Mouse (Mus musculus): ENCODE results near the gene Dab1. TPM values are rescaled to one million over a fixed set of nuclear protein-coding genes. Genes with fewer than 3 reads are reported as not detected.
A peak's percentile ranks its signal among the peaks of the same experiment; 100 is the strongest.

Gene Dab1
- polyA plus RNA-seq, 1 experiment from 2014 or later = 106 TPM

DNA sequence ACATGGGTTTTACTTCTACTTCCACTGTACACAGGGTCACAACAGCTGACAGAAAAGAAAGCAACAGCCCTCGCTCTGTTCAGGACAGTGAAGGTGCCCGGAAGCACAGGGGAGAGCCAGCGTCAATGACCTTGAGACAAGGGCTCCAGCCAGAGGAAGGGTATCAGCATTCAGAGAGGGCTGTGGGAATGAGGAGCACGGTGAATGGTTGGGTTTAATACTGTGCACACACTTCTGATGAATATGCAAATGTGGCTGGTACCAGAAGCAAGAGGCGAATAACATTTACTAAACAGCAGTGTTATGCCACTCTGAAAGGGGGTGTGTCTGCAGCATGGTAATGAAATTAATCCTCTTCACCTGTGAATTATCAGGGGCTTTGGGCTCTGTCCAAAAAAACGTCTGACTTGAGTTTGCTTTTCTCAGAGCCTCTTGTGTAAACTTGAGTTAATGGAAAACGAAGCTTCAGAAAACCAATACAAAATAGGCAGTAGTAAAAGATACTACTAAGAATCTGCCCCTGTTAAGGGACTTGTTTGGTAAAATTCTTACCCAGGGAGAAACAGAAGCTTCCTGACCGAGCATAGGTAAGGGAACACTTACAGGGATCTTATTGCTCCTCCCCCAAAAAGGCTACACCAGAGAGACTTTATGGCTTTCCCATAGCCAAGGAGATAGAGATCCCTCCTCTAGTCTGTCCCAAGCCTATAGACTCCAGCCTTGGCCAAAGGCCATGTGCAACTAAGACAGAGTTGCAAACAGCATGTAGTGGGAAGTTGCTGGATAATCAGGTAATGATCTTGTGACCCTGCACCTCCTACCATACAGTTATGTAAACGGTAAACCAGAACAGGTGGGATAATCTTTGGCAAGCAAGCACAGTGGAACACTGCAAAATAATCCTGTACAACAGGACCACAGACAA lies 592.6 kb downstream of the Dab1 start:
- Histone ChIP-seq H3K27ac (ENCODE audit: low read depth, low read length) (no peak overlapping the region), H3K9ac (ENCODE audit: low read length) (no peak overlapping the region), H3K36me3 (ENCODE audit: control insufficient read depth, insufficient read depth, low read length) (no peaks in the 10 kb centered on the region), H3K4me3 (ENCODE audit: low read depth, low read length) (no peak overlapping the region), H3K4me2 (ENCODE audit: low read length) (no peak overlapping the region), H3K4me1 (ENCODE audit: control insufficient read depth, insufficient read depth, low read length) (peaks cover 11% of the 10 kb centered on the region), H3K9me3 (replicated peaks; ENCODE audit: control insufficient read depth, low read length) (no peaks in the 10 kb centered on the region), H3K27me3 (replicated peaks; ENCODE audit: control insufficient read depth, insufficient read depth, low read length) (no peaks in the 10 kb centered on the region)
- peak; percentile 29 for DNase-seq (ENCODE audit: low spot score)
- ATAC-seq = peak; percentile 65
- WGBS = 29% methylated on average over 9 of the region's 9 CpGs

DNA sequence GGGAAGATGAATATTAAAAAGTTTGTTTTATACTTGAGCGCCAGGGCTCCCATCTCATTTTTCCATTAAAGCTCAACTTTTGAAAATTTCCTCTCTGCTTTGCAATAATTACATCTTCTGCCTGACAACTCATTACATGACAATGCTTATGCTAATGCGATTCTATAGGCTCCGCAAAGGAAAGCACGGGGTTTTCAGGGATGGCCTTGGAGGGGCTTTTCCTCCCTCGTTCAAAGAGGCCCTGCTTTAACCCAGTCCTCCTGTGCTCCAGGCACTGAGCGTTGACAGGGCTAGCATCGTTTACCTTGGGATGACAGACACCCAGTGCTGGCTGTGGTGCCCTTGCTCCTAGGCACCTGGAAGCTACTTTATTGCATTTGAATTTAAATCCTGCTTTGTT lies 595.6 kb downstream of the Dab1 start:
- H3K9ac ChIP-seq (ENCODE audit: low read length) = no peak overlapping the region
- H3K27me3 ChIP-seq (replicated peaks; ENCODE audit: control insufficient read depth, insufficient read depth, low read length) = no peaks in the 10 kb centered on the region
- no peak overlapping the region for H3K4me2 ChIP-seq (ENCODE audit: low read length)
- peaks cover 27% of the 10 kb centered on the region for H3K4me1 ChIP-seq (ENCODE audit: control insufficient read depth, insufficient read depth, low read length)
- no peak for ATAC-seq
- H3K36me3 ChIP-seq (ENCODE audit: control insufficient read depth, insufficient read depth, low read length) = no peaks in the 10 kb centered on the region
- no peaks in the 10 kb centered on the region for H3K9me3 ChIP-seq (replicated peaks; ENCODE audit: control insufficient read depth, low read length)
- peak; percentile 30 for DNase-seq (ENCODE audit: low spot score)
- WGBS = 14% methylated on average over 7 of the region's 7 CpGs
- H3K4me3 ChIP-seq (ENCODE audit: low read depth, low read length) = no peak overlapping the region
- H3K27ac ChIP-seq (ENCODE audit: low read depth, low read length) = no peak overlapping the region

DNA sequence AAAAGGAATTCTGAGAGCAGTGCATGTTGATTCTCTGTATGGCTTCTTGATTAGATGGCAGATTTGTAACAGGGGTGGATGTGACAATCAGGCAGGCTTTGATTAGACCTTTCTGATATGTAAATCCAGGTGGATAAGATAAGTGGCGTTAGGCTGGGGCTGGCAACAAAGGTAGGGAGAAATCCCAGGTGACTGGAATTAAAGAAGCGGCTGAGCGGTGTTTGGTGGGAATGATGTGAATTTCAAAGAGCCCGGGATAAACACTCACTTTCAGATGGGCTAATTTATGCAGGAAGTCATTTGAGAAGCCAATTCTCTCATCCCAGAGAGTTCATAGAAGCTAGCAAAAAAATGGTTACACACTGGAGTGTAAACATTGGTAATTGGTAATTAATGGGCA lies 598.2 kb downstream of the Dab1 start:
- peak; percentile 27 for ATAC-seq
- H3K4me1 ChIP-seq (ENCODE audit: control insufficient read depth, insufficient read depth, low read length) = peaks cover 21% of the 10 kb centered on the region
- H3K4me2 ChIP-seq (ENCODE audit: low read length) = no peak overlapping the region
- no peak overlapping the region for H3K27ac ChIP-seq (ENCODE audit: low read depth, low read length)
- no peaks in the 10 kb centered on the region for H3K9me3 ChIP-seq (replicated peaks; ENCODE audit: control insufficient read depth, low read length)
- H3K4me3 ChIP-seq (ENCODE audit: low read depth, low read length) = no peak overlapping the region
- DNase-seq (ENCODE audit: low spot score) = peak; percentile 52
- no peak overlapping the region for H3K9ac ChIP-seq (ENCODE audit: low read length)
- 25% methylated on average over 4 of the region's 4 CpGs for WGBS
- no peaks in the 10 kb centered on the region for H3K36me3 ChIP-seq (ENCODE audit: control insufficient read depth, insufficient read depth, low read length)
- H3K27me3 ChIP-seq (replicated peaks; ENCODE audit: control insufficient read depth, insufficient read depth, low read length) = no peaks in the 10 kb centered on the region

DNA sequence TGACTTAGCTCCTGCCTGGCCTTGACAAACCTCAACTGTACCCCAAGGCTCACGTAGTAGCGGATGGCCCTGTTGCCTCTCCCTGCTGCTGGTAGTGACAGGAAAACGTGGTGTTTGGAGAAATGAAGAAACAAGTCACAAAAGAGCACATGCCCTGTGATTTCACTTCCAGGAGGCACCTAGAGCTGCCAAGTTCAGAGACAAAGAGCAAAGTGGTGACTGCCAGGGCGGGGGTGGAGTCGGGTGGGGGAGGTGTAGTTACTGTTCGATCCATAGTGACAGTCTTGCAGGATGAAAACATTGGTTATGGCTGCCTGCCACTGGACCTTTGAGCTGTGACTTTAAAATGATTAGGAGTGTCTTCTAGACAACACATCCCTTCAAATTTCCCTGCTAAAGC lies 599.6 kb downstream of the Dab1 start:
- WGBS = 38% methylated on average over 6 of the region's 6 CpGs
- Histone ChIP-seq H3K4me1 (ENCODE audit: control insufficient read depth, insufficient read depth, low read length) (peaks cover 21% of the 10 kb centered on the region), H3K4me2 (ENCODE audit: low read length) (no peak overlapping the region), H3K27ac (ENCODE audit: low read depth, low read length) (no peak overlapping the region), H3K4me3 (ENCODE audit: low read depth, low read length) (no peak overlapping the region), H3K27me3 (replicated peaks; ENCODE audit: control insufficient read depth, insufficient read depth, low read length) (no peaks in the 10 kb centered on the region), H3K36me3 (ENCODE audit: control insufficient read depth, insufficient read depth, low read length) (no peaks in the 10 kb centered on the region), H3K9me3 (replicated peaks; ENCODE audit: control insufficient read depth, low read length) (no peaks in the 10 kb centered on the region), H3K9ac (ENCODE audit: low read length) (no peak overlapping the region)
- ATAC-seq (peak; percentile 54), DNase-seq (ENCODE audit: low spot score) (peak; percentile 68)

DNA sequence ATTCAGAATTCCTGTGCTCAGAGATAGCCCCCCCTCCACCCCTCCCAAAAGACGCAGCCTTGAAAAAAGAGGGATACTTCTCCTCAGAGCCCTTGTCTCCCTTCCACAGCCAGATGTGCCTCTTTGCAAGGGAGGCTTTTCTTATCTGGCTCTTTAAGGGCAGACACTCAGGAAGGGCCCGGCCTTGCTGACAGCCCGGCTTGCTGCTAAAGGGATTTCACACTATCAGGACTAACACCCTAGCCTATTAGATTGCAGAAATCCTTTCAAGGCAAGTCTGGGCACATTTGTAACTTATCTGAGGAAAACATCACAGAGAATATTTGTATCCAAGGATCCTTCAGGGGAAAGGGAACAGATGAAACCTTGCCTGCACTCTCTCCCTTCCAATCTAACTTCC lies 600.9 kb downstream of the Dab1 start:
- 52% methylated on average over 3 of the region's 3 CpGs for WGBS
- no peaks in the 10 kb centered on the region for H3K27me3 ChIP-seq (replicated peaks; ENCODE audit: control insufficient read depth, insufficient read depth, low read length)
- H3K4me2 ChIP-seq (ENCODE audit: low read length) = no peak overlapping the region
- no peaks in the 10 kb centered on the region for H3K36me3 ChIP-seq (ENCODE audit: control insufficient read depth, insufficient read depth, low read length)
- H3K27ac ChIP-seq (ENCODE audit: low read depth, low read length) = no peak overlapping the region
- H3K4me3 ChIP-seq (ENCODE audit: low read depth, low read length) = no peak overlapping the region
- no peak overlapping the region for H3K9ac ChIP-seq (ENCODE audit: low read length)
- H3K9me3 ChIP-seq (replicated peaks; ENCODE audit: control insufficient read depth, low read length) = no peaks in the 10 kb centered on the region
- ATAC-seq (no peak), DNase-seq (ENCODE audit: low spot score) (no peak)
- H3K4me1 ChIP-seq (ENCODE audit: control insufficient read depth, insufficient read depth, low read length) = peaks cover 18% of the 10 kb centered on the region

DNA sequence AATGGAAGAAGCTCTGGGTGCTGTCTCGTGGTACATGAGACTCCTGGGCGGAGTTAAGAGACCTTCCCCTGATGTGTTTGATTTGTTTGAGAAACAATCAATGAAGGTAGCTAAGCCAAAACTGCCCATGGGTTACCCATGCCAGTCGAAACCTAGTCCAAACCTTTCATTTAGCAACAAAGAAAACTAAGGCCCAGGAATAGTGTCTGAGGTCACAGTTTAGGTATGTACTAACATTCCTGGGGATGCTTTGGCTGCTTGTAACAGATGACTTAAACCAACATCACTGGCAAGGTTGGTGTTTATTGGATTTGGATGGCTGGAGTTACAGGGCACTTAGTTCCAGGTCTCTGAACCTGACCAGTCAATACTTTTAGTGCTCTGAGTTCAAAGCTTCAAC lies 610.1 kb downstream of the Dab1 start:
- ATAC-seq = no peak
- WGBS = 83% methylated on average over 3 of the region's 3 CpGs

DNA sequence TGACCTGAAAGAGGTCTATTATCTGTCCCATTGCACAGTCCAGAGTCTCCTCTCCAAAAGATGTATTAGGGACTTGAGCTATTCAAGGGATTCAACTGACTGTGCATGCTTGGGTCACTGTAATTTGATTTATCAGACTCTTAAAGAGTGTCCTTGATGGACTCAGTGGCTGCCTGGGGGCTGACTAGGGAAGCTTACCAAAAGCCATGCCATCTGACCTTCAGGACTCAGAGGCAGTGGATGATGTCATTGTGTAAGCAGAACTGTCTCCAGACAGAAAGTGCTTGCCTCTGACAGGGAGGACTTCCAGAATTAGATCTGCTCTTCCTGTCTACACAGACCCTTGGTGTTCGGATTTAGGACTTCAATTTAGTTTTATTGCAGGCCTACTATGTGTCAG lies 627.3 kb downstream of the Dab1 start:
- no peak overlapping the region for H3K4me3 ChIP-seq (ENCODE audit: low read depth, low read length)
- no peaks in the 10 kb centered on the region for H3K36me3 ChIP-seq (ENCODE audit: control insufficient read depth, insufficient read depth, low read length)
- H3K4me1 ChIP-seq (ENCODE audit: control insufficient read depth, insufficient read depth, low read length) = no peaks in the 10 kb centered on the region
- no peak overlapping the region for H3K4me2 ChIP-seq (ENCODE audit: low read length)
- H3K9me3 ChIP-seq (replicated peaks; ENCODE audit: control insufficient read depth, low read length) = no peaks in the 10 kb centered on the region
- ATAC-seq = no peak
- H3K9ac ChIP-seq (ENCODE audit: low read length) = no peak overlapping the region
- no peak for DNase-seq (ENCODE audit: low spot score)
- H3K27ac ChIP-seq (ENCODE audit: low read depth, low read length) = no peak overlapping the region
- H3K27me3 ChIP-seq (replicated peaks; ENCODE audit: control insufficient read depth, insufficient read depth, low read length) = no peaks in the 10 kb centered on the region
- WGBS = 71% methylated on average over 1 of the region's 1 CpGs

More for the DNA sequence above, 610.1 kb downstream of the Dab1 start:
- no peaks in the 10 kb centered on the region for H3K4me1 ChIP-seq (ENCODE audit: control insufficient read depth, insufficient read depth, low read length)
- no peaks in the 10 kb centered on the region for H3K36me3 ChIP-seq (ENCODE audit: control insufficient read depth, insufficient read depth, low read length)
- H3K27ac ChIP-seq (ENCODE audit: low read depth, low read length) = no peak overlapping the region
- H3K9ac ChIP-seq (ENCODE audit: low read length) = no peak overlapping the region
- no peak for DNase-seq (ENCODE audit: low spot score)
- H3K4me3 ChIP-seq (ENCODE audit: low read depth, low read length) = no peak overlapping the region
- H3K27me3 ChIP-seq (replicated peaks; ENCODE audit: control insufficient read depth, insufficient read depth, low read length) = no peaks in the 10 kb centered on the region
- H3K9me3 ChIP-seq (replicated peaks; ENCODE audit: control insufficient read depth, low read length) = no peaks in the 10 kb centered on the region
- no peak overlapping the region for H3K4me2 ChIP-seq (ENCODE audit: low read length)

DNA sequence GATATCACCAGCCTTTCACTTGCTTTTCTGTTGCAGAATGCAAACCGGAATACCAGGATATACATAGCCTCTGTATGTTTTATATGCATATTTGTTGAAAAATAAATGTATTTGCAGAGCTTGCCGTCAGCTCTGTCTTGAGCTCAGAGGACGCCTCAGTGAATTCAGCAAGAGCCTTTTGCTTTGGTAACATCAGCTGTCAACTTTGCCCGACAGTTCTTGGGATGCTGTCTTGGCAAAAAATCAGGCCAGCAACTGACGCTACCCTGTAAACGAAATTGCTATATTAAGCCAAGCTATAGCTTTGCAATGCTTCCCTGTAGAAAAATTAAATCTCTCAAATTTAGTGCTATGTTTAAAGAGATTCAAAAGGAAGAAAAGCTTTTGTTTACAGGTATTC lies 630.3 kb downstream of the Dab1 start:
- Histone ChIP-seq H3K9ac (ENCODE audit: low read length) (no peak overlapping the region), H3K4me2 (ENCODE audit: low read length) (no peak overlapping the region), H3K36me3 (ENCODE audit: control insufficient read depth, insufficient read depth, low read length) (no peaks in the 10 kb centered on the region), H3K27ac (ENCODE audit: low read depth, low read length) (no peak overlapping the region), H3K4me1 (ENCODE audit: control insufficient read depth, insufficient read depth, low read length) (no peaks in the 10 kb centered on the region), H3K9me3 (replicated peaks; ENCODE audit: control insufficient read depth, low read length) (no peaks in the 10 kb centered on the region), H3K27me3 (replicated peaks; ENCODE audit: control insufficient read depth, insufficient read depth, low read length) (no peaks in the 10 kb centered on the region), H3K4me3 (ENCODE audit: low read depth, low read length) (no peak overlapping the region)
- WGBS = 74% methylated on average over 6 of the region's 6 CpGs
- DNase-seq (ENCODE audit: low spot score) (peak; percentile 28), ATAC-seq (no peak)

DNA sequence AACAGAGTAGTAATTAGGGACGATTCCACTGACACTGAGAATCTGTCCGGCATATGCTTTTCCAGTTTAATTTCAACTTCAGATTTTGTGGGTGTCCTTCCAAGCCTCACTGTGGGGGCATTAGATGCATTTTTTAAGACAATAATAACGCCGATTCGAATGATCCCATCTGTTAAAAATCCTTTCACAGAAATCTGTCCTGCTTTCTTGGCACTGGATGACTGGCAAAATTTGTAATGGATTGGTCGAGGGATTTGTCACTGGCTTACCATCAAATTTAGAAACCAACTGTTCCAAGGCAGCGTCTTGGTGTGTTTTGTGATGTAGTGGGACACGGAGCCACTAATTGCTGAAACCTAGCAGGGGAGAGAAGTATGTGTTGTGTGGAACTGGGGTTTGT lies 638.6 kb downstream of the Dab1 start:
- Histone ChIP-seq H3K27me3 (replicated peaks; ENCODE audit: control insufficient read depth, insufficient read depth, low read length) (no peaks in the 10 kb centered on the region), H3K36me3 (ENCODE audit: control insufficient read depth, insufficient read depth, low read length) (no peaks in the 10 kb centered on the region), H3K4me3 (ENCODE audit: low read depth, low read length) (no peak overlapping the region), H3K4me1 (ENCODE audit: control insufficient read depth, insufficient read depth, low read length) (no peaks in the 10 kb centered on the region), H3K4me2 (ENCODE audit: low read length) (no peak overlapping the region), H3K27ac (ENCODE audit: low read depth, low read length) (no peak overlapping the region; the same call in 1 of the 2 replicates), H3K9ac (ENCODE audit: low read length) (no peak overlapping the region), H3K9me3 (replicated peaks; ENCODE audit: control insufficient read depth, low read length) (no peaks in the 10 kb centered on the region)
- DNase-seq (ENCODE audit: low spot score) = peak; percentile 44
- no peak for ATAC-seq
- WGBS = 65% methylated on average over 8 of the region's 8 CpGs
